ENCODE assay signal across 23 mouse cellular contexts in the genomic region with DNA sequence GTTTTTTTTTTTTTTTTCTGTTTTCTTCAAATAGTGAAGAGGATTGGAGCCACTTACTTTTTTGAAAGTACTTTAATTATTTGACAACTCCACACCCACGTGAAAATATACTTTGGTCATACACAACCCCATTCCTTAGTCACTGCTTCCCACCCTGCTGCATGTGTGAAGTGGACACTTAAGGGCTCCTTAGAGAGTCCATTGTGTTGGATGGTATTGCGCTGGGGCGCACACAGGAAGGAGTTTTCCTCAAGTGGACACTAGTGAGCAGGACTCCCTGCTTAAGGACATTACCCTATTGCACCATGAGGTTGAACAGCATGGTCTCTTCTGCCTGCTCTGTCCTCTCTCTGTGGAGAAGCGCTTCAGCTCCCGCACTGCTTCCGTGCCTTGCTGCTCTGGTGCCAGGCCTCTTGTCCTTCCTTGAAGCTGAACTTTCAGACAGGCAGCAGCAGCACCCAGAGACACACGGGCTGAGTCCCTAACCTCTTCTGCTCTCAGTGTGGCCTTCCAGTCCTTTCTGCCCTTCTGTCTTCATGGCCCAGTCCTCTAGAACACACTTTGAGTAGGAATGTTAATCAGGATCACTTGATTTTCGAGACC. TPM values are rescaled to one million over a fixed set of nuclear protein-coding genes. Genes with fewer than 3 reads are reported as not detected.
"Had no signal": no experiment of that assay in that cellular context is flagged by ENCODE, and none has a peak within 500 bp of the region (broad histone marks: within the 10 kb centered on the region; RNA-seq: fewer than 3 reads in every experiment).

No protein-coding gene starts in this region.

- H3K4me1 ChIP-seq: limb, embryonic 10.5 days; limb, embryonic 13.5 days; liver, embryonic 12.5 days; liver, embryonic 15.5 days; midbrain, embryonic 15.5 days; neural tube, embryonic 13.5 days had no signal

- H3K36me3 ChIP-seq: limb, embryonic 10.5 days; limb, embryonic 13.5 days; liver, embryonic 12.5 days; liver, embryonic 15.5 days; midbrain, embryonic 12.5 days; midbrain, embryonic 15.5 days; neural tube, embryonic 13.5 days had no signal

- ATAC-seq: hindbrain, postnatal 0 days; inflammation-experienced regulatory T-cells, adult 6 months; intestine, embryonic 16.5 days; liver, embryonic 12.5 days; midbrain, embryonic 15.5 days had no signal

- H3K9me3 ChIP-seq: limb, embryonic 10.5 days; limb, embryonic 13.5 days; liver, embryonic 12.5 days; liver, embryonic 15.5 days; midbrain, embryonic 12.5 days; midbrain, embryonic 15.5 days; neural tube, embryonic 13.5 days had no signal

- DNase-seq: kidney, adult 18-20 months; kidney, adult 9 months; kidney, postnatal 25 days; layer of hippocampus, adult 9-11 months; liver; retina, postnatal 1 day; thymus, adult 2 months; thymus, postnatal 14 days; thymus, postnatal 4 days had no signal

- H3K9ac ChIP-seq: limb, embryonic 13.5 days; liver, embryonic 12.5 days; liver, embryonic 15.5 days; midbrain, embryonic 12.5 days; midbrain, embryonic 15.5 days; neural tube, embryonic 13.5 days had no signal

- H3K4me2 ChIP-seq: limb, embryonic 13.5 days; liver, embryonic 12.5 days; liver, embryonic 15.5 days; midbrain, embryonic 12.5 days; midbrain, embryonic 15.5 days; neural tube, embryonic 13.5 days had no signal

- H3K27me3 ChIP-seq: limb, embryonic 13.5 days; liver, embryonic 12.5 days; liver, embryonic 15.5 days; midbrain, embryonic 12.5 days; midbrain, embryonic 15.5 days; neural tube, embryonic 13.5 days had no signal

- H3K4me3 ChIP-seq: layer of hippocampus, adult 2 months; limb, embryonic 10.5 days; limb, embryonic 13.5 days; liver, embryonic 12.5 days; liver, embryonic 15.5 days; midbrain, embryonic 12.5 days; midbrain, embryonic 15.5 days; myocyte; neural tube, embryonic 13.5 days had no signal

- H3K27ac ChIP-seq: hindbrain, postnatal 0 days; layer of hippocampus, adult 2 months; limb, embryonic 10.5 days; limb, embryonic 13.5 days; liver, embryonic 12.5 days; liver, embryonic 15.5 days; midbrain, embryonic 12.5 days; midbrain, embryonic 15.5 days; neural tube, embryonic 13.5 days had no signal

RNA-seq across cellular contexts. Expression of gene Ceacam1, which starts 5.8 kb away (rescaled TPM):
- polyA plus RNA-seq: myocyte had no signal

RNA-seq across cellular contexts. Expression of gene Ceacam2, which starts 56.4 kb away (rescaled TPM):
- polyA plus RNA-seq: hindbrain, postnatal 0 days; intestine, embryonic 16.5 days; kidney, embryonic 16.5 days; limb, embryonic 10.5 days; liver, embryonic 12.5 days; liver, embryonic 15.5 days; midbrain, embryonic 12.5 days; myocyte; stomach, embryonic 14.5 days had no signal
